Mouse (Mus musculus) megakaryocyte, embryonic 14.5 days (primary cell): ENCODE measurements around the gene Gm49380. TPM values are rescaled to one million over a fixed set of nuclear protein-coding genes. Genes with fewer than 3 reads are reported as not detected.
A peak's percentile ranks its signal among the peaks of the same experiment; 100 is the strongest.

Experiments used
- H3K27me3 ChIP-seq: replicated peaks from 2 replicates; pipeline ENCODE3; 2012; ENCODE audit warnings: inconsistent platforms
- H3K36me3 ChIP-seq: replicated peaks from 2 replicates; pipeline ENCODE3; 2012; ENCODE audit warnings: low read length, inconsistent platforms, mixed read lengths
- H3K4me1 ChIP-seq: 2 replicates; pipeline ENCODE4 v1.6.1; 2012; ENCODE audit warnings: inconsistent platforms
- H3K4me3 ChIP-seq: replicated peaks from 2 replicates; pipeline ENCODE3; 2012; ENCODE audit warnings: moderate library complexity, mild to moderate bottlenecking, inconsistent platforms
- H3K9me3 ChIP-seq: 2 replicates; pipeline ENCODE4 v1.6.1; 2012; ENCODE audit warnings: inconsistent platforms
- FLI1 ChIP-seq: IDR thresholded peaks from 2 replicates; pipeline ENCODE4 v1.6.1; 2012; ENCODE audit warnings: low read length, inconsistent platforms, mixed read lengths
- GATA1 ChIP-seq: IDR thresholded peaks from 3 replicates; pipeline ENCODE4 v1.6.1; 2012; ENCODE audit warnings: mixed read lengths, low read length, inconsistent platforms, borderline replicate concordance
- polyA plus RNA-seq: library from polyadenylated mRNA; stranded (reverse); fragments of >175 nt; gene quantifications from 2 replicates; pipeline ENCODE4 v1.2.3, GENCODE M21; 2012; ENCODE audit warnings: low replicate concordance; ENCODE audit not compliant: insufficient read depth

Gm49380 gene
- polyA plus RNA-seq, 1 experiment, result not detected

GRCm38 (mm10) chr9:44075996-44076763, 37.1 kb downstream of the Gm49380 start:
- H3K36me3 ChIP-seq, result no peaks in the 10 kb centered on the region
- no peak overlapping the region for H3K4me3 ChIP-seq
- TF ChIP-seq GATA1 (no peak), FLI1 (no peak)
- no peaks in the 10 kb centered on the region for H3K9me3 ChIP-seq
- H3K4me1 ChIP-seq, result peaks cover 42% of the 10 kb centered on the region
- H3K27me3 ChIP-seq, result peaks cover 87% of the 10 kb centered on the region

GRCm38 (mm10) chr9:44075276-44075995, 37.9 kb downstream of the Gm49380 start:
- TF ChIP-seq FLI1 (no peak), GATA1 (no peak)
- H3K27me3 ChIP-seq, result peaks cover 88% of the 10 kb centered on the region

GRCm38 (mm10) chr9:44074395-44075275, 38.7 kb downstream of the Gm49380 start:
- TF ChIP-seq GATA1 (no peak), FLI1 (no peak)
- Histone ChIP-seq H3K27me3 (peaks cover 88% of the 10 kb centered on the region), H3K36me3 (no peaks in the 10 kb centered on the region), H3K4me1 (peaks cover 41% of the 10 kb centered on the region), H3K9me3 (no peaks in the 10 kb centered on the region), H3K4me3 (no peak overlapping the region)

More at GRCm38 (mm10) chr9:44075276-44075995, 37.9 kb downstream of the Gm49380 start:
- no peak overlapping the region for H3K4me3 ChIP-seq
- H3K4me1 ChIP-seq, result peaks cover 45% of the 10 kb centered on the region
- H3K36me3 ChIP-seq, result no peaks in the 10 kb centered on the region
- H3K9me3 ChIP-seq, result no peaks in the 10 kb centered on the region

- Histone ChIP-seq H3K4me1 (peaks cover 28% of the 10 kb centered on the region), H3K36me3 (no peaks in the 10 kb centered on the region), H3K4me3 (no peak overlapping the region), H3K9me3 (no peaks in the 10 kb centered on the region), H3K27me3 (peaks cover 80% of the 10 kb centered on the region)
- TF ChIP-seq GATA1 (no peak), FLI1 (no peak)
Observed at GRCm38 (mm10) chr9:44073115-44073514, 40.2 kb downstream of the Gm49380 start.

GRCm38 (mm10) chr9:44072599-44072915, 40.7 kb downstream of the Gm49380 start:
- Histone ChIP-seq H3K4me1 (peaks cover 32% of the 10 kb centered on the region), H3K36me3 (no peaks in the 10 kb centered on the region), H3K27me3 (peaks cover 80% of the 10 kb centered on the region), H3K9me3 (no peaks in the 10 kb centered on the region), H3K4me3 (no peak overlapping the region)
- TF ChIP-seq GATA1 (no peak), FLI1 (no peak)

GRCm38 (mm10) chr9:44071914-44072598, 41.2 kb downstream of the Gm49380 start:
- peaks cover 33% of the 10 kb centered on the region for H3K4me1 ChIP-seq
- TF ChIP-seq FLI1 (no peak), GATA1 (no peak)
- H3K36me3 ChIP-seq, result no peaks in the 10 kb centered on the region
- H3K4me3 ChIP-seq, result no peak overlapping the region
- H3K27me3 ChIP-seq, result peaks cover 80% of the 10 kb centered on the region
- no peaks in the 10 kb centered on the region for H3K9me3 ChIP-seq

- peaks cover 67% of the 10 kb centered on the region for H3K27me3 ChIP-seq
- H3K36me3 ChIP-seq, result no peaks in the 10 kb centered on the region
- TF ChIP-seq GATA1 (no peak), FLI1 (no peak)
- H3K9me3 ChIP-seq, result no peaks in the 10 kb centered on the region
- peak overlapping the region; percentile 46 for H3K4me3 ChIP-seq
- peaks cover 35% of the 10 kb centered on the region for H3K4me1 ChIP-seq
Observed at GRCm38 (mm10) chr9:44070844-44071231, 42.5 kb downstream of the Gm49380 start.

- no peaks in the 10 kb centered on the region for H3K9me3 ChIP-seq
- peaks cover 35% of the 10 kb centered on the region for H3K4me1 ChIP-seq
- TF ChIP-seq FLI1, result no peak
- TF ChIP-seq GATA1, result no peak
- no peaks in the 10 kb centered on the region for H3K36me3 ChIP-seq
- peaks cover 62% of the 10 kb centered on the region for H3K27me3 ChIP-seq
- H3K4me3 ChIP-seq, result no peak overlapping the region
Observed at GRCm38 (mm10) chr9:44070113-44070843, 43.0 kb downstream of the Gm49380 start.
